Mouse (Mus musculus): ENCODE data around the gene Srrd.

DNA sequence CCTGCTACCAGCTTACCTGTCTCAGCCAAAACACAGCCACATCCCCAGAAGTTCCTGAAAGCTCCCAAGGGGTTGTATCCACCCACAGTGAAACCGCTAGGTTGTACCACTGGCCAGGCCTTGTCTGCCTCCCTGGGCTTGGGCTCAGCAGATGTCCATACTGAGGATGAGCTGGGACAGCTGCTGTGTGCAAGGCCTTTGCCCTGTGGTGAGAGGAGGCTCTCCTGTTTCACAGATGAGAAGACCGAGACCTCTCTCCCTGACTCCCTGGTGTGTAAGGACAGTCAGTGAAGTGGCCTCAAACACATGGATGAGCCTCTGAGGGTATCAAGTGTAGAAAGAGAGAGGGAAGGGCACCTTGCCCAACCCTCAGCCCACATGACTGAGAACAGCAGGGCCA, 55.2 kb downstream of the Srrd start:
- TF ChIP-seq E2F4 (IDR thresholded peaks at IDR 0.05; ENCODE audit: borderline replicate concordance, low read depth, low read length) (no peak), CHD1 (IDR thresholded peaks at IDR 0.05; ENCODE audit: low read depth, low read length) (no peak), GABPA (IDR thresholded peaks at IDR 0.05; ENCODE audit: low read depth, low read length) (no peak), POLR2AphosphoS2 (IDR thresholded peaks at IDR 0.05; ENCODE audit: low read length) (no peak), MYC (IDR thresholded peaks at IDR 0.05; ENCODE audit: low read depth, low read length) (no peak), USF2 (IDR thresholded peaks at IDR 0.05; ENCODE audit: borderline replicate concordance in 1 of 2, insufficient read depth in 1 of 2, low read depth in 1 of 2, low read length in 2 of 2) (no peak), CTCF (IDR thresholded peaks at IDR 0.05 in 2 of 3, conservative IDR thresholded peaks at IDR 0.05 in 1 of 3; ENCODE audit: control insufficient read depth in 1 of 3, insufficient read depth in 1 of 3, low read depth in 2 of 3, low read length in 3 of 3, poor library complexity in 1 of 3, severe bottlenecking in 1 of 3) (no peak), JUND (IDR thresholded peaks at IDR 0.05; ENCODE audit: low read depth, low read length) (no peak), MYB (IDR thresholded peaks at IDR 0.05; ENCODE audit: low read depth, low read length) (no peak), KAT2A (conservative IDR thresholded peaks at IDR 0.05; ENCODE audit: low read depth, low read length) (no peak), POLR2A (IDR thresholded peaks at IDR 0.05; ENCODE audit: control insufficient read depth in 1 of 2, insufficient read depth in 1 of 2, low read depth in 1 of 2, low read length in 2 of 2, poor library complexity in 1 of 2) (no peak), USF1 (IDR thresholded peaks at IDR 0.05; ENCODE audit: low read depth, low read length) (no peak), MAFK (IDR thresholded peaks at IDR 0.05; ENCODE audit: borderline replicate concordance, low read depth, low read length) (no peak), RAD21 (IDR thresholded peaks at IDR 0.05; ENCODE audit: low read depth, low read length) (no peak)

Measured in MEL (cell line).